Mouse (Mus musculus) midbrain, embryonic 13.5 days (tissue): ENCODE results near the gene Lactb. TPM values are rescaled to one million over a fixed set of nuclear protein-coding genes. Genes with fewer than 3 reads are reported as not detected.
"Not testable (repeated sequence)": the region's sequence is repeated elsewhere in the genome, so short reads cannot be mapped to it uniquely, and the experiment has no call there.

Experiments
- ATAC-seq: fragments of 200-750 bp; cut with Nextera tagmentation; 2 replicates; pipeline ENCODE4 v1.8.0; 2017; ENCODE audit warnings: mild to moderate bottlenecking, moderate TSS enrichment, moderate library complexity
- H3K27ac ChIP-seq: fragments of 300-500 bp; sonication (generic); 2 replicates; pipeline ENCODE4 v1.5.1; 2015; ENCODE audit warnings: inconsistent platforms, mild to moderate bottlenecking, moderate library complexity
- H3K27me3 ChIP-seq: fragments of 300-500 bp; sonication (generic); 2 replicates; pipeline ENCODE4 v1.6.1; 2015; ENCODE audit warnings: mild to moderate bottlenecking, inconsistent platforms
- H3K36me3 ChIP-seq: fragments of 300-500 bp; sonication (generic); 2 replicates; pipeline ENCODE4 v1.6.1; 2015; ENCODE audit warnings: mild to moderate bottlenecking, inconsistent platforms
- H3K4me1 ChIP-seq: fragments of 300-500 bp; sonication (generic); replicated peaks from 2 replicates; pipeline ENCODE4 v1.6.1; 2015; ENCODE audit warnings: inconsistent platforms
- H3K4me2 ChIP-seq: fragments of 300-500 bp; sonication (generic); replicated peaks from 2 replicates; pipeline ENCODE4 v1.6.1; 2015; ENCODE audit warnings: moderate library complexity, mild to moderate bottlenecking, inconsistent platforms
- H3K4me3 ChIP-seq: fragments of 300-500 bp; sonication (generic); replicated peaks from 2 replicates; pipeline ENCODE4 v1.5.1; 2015; ENCODE audit warnings: mild to moderate bottlenecking, inconsistent platforms
- H3K9ac ChIP-seq: fragments of 300-500 bp; sonication (generic); replicated peaks from 2 replicates; pipeline ENCODE4 v1.6.1; 2015; ENCODE audit warnings: mild to moderate bottlenecking, inconsistent platforms
- H3K9me3 ChIP-seq: fragments of 300-500 bp; sonication (generic); 2 replicates; pipeline ENCODE4 v1.6.1; 2016; ENCODE audit warnings: mild to moderate bottlenecking, inconsistent platforms
- WGBS: fragments of 180-500 bp; shearing (Covaris S2); methylation state at CpG from one replicate; pipeline ENCODE4 v1.1.7; 2015; 5-methylcytosine and 5-hydroxymethylcytosine counted together
- polyA plus RNA-seq: library from polyadenylated mRNA; unstranded; fragments of >200 nt; fragmentation: Nextera tagmentation; extraction: Ambion mirVana; gene quantifications from 2 replicates; pipeline ENCODE4 v1.2.1, GENCODE M21; 2015

The Lactb gene
- polyA plus RNA-seq, 1 experiment from 2014 or later = 10.8 TPM

GRCm38 (mm10) chr9:66917216-66917891 is 57.9 kb downstream of the Lactb start:
- no peaks in the 10 kb centered on the region for H3K27me3 ChIP-seq
- H3K36me3 ChIP-seq = no peaks in the 10 kb centered on the region; the same call in 1 of the 2 replicates
- no peak for ATAC-seq
- H3K4me3 ChIP-seq = no peak overlapping the region
- no peak overlapping the region for H3K27ac ChIP-seq
- no peaks in the 10 kb centered on the region for H3K9me3 ChIP-seq
- H3K9ac ChIP-seq = no peak overlapping the region
- H3K4me1 ChIP-seq = peaks cover 43% of the 10 kb centered on the region
- 0 out of 2 replicates have a peak overlapping the region, but pooled peaks have one; percentile 84 for H3K4me2 ChIP-seq
- WGBS = 94% methylated on average over 8 of the region's 8 CpGs

- Histone ChIP-seq H3K36me3 (no peaks in the 10 kb centered on the region; the same call in 1 of the 2 replicates), H3K27ac (no peak overlapping the region), H3K4me2 (no peak overlapping the region), H3K27me3 (no peaks in the 10 kb centered on the region), H3K4me1 (peaks cover 49% of the 10 kb centered on the region), H3K4me3 (no peak overlapping the region), H3K9me3 (no peaks in the 10 kb centered on the region), H3K9ac (no peak overlapping the region)
- ATAC-seq = no peak
- WGBS = 91% methylated on average over 9 of the region's 9 CpGs
These were observed 59.2 kb downstream of the Lactb start for GRCm38 (mm10) chr9:66915869-66916785.

DNA sequence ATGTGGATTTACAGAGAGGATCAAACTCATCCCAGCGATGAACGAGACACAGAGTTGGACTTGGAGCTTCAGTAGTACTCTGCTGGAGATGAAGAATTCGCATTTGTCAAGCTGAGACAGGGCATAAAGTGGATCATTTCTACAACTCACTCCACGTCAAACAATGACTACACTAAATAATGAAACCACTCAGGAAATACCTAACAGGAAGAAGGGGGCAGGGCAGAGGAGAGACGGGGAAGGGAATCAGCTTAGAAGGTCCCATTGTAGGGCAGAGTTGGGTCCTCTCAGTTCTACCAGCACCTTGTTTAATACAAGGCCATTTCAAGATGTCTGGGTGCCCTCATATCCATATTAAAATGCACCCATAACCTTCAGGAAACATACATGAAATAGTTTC is 59.9 kb downstream of the Lactb start:
- H3K36me3 ChIP-seq = no peaks in the 10 kb centered on the region; the same call in 1 of the 2 replicates
- no peaks in the 10 kb centered on the region for H3K9me3 ChIP-seq
- H3K4me1 ChIP-seq = peaks cover 49% of the 10 kb centered on the region
- 89% methylated on average over 5 of the region's 5 CpGs for WGBS
- H3K9ac ChIP-seq = no peak overlapping the region
- H3K4me3 ChIP-seq = no peak overlapping the region
- no peak for ATAC-seq
- H3K4me2 ChIP-seq = no peak overlapping the region
- no peaks in the 10 kb centered on the region for H3K27me3 ChIP-seq
- no peak overlapping the region for H3K27ac ChIP-seq

- Histone ChIP-seq H3K27ac (no peak overlapping the region), H3K36me3 (no peaks in the 10 kb centered on the region; the same call in 1 of the 2 replicates), H3K4me1 (peaks cover 46% of the 10 kb centered on the region), H3K27me3 (no peaks in the 10 kb centered on the region), H3K4me3 (no peak overlapping the region), H3K9me3 (no peaks in the 10 kb centered on the region), H3K4me2 (no peak overlapping the region), H3K9ac (no peak overlapping the region)
- no peak for ATAC-seq
- WGBS = 97% methylated on average over 3 of the region's 3 CpGs
These were observed 60.7 kb downstream of the Lactb start for GRCm38 (mm10) chr9:66914540-66914939.

- not testable (repeated sequence) for H3K27me3 ChIP-seq, H3K27ac ChIP-seq
- peaks cover 41% of the 10 kb centered on the region for H3K4me1 ChIP-seq
These were observed 61.9 kb downstream of the Lactb start for GRCm38 (mm10) chr9:66913254-66913934.

GRCm38 (mm10) chr9:66912304-66912703 is 63.0 kb downstream of the Lactb start:
- Histone ChIP-seq H3K4me3 (no peak overlapping the region), H3K4me2 (no peak overlapping the region), H3K36me3 (no peaks in the 10 kb centered on the region; the same call in 1 of the 2 replicates), H3K4me1 (peaks cover 32% of the 10 kb centered on the region), H3K27me3 (no peaks in the 10 kb centered on the region), H3K27ac (peak overlapping the region; percentile 39; the same call in 1 of the 2 replicates), H3K9ac (peak overlapping the region; percentile 32; the same call in 1 of the 2 replicates), H3K9me3 (no peaks in the 10 kb centered on the region)
- no peak for ATAC-seq

More at GRCm38 (mm10) chr9:66913254-66913934, 61.9 kb downstream of the Lactb start:
- H3K36me3 ChIP-seq, H3K9ac ChIP-seq, ATAC-seq, H3K4me2 ChIP-seq, H3K4me3 ChIP-seq, H3K9me3 ChIP-seq: not testable (repeated sequence)
- WGBS = 97% methylated on average over 5 of the region's 5 CpGs

DNA sequence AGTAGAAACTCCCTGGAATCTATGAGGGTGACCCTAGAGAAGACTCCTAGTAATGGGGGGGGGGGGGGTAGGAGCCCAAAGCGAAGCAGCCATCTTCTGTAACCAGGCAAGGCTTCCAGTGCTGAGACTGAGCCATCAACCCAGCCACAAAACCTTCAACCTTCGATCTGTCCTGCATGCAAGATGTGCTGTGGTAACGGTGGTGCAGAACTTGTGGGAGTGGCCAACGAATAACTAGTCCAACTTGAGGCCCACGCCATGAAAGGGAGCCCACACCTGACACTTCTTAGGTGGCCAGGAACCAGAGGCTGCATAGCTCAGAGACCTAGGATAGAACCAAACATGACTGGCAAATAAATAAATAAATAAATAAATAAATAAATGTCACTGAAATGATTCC is 64.6 kb downstream of the Lactb start:
- Histone ChIP-seq H3K9me3 (no peaks in the 10 kb centered on the region), H3K4me1 (peaks cover 23% of the 10 kb centered on the region), H3K9ac (no peak overlapping the region), H3K36me3 (no peaks in the 10 kb centered on the region; the same call in 1 of the 2 replicates), H3K27ac (no peak overlapping the region), H3K4me2 (no peak overlapping the region), H3K4me3 (no peak overlapping the region), H3K27me3 (no peaks in the 10 kb centered on the region)
- 90% methylated on average over 5 of the region's 5 CpGs for WGBS
- no peak for ATAC-seq

DNA sequence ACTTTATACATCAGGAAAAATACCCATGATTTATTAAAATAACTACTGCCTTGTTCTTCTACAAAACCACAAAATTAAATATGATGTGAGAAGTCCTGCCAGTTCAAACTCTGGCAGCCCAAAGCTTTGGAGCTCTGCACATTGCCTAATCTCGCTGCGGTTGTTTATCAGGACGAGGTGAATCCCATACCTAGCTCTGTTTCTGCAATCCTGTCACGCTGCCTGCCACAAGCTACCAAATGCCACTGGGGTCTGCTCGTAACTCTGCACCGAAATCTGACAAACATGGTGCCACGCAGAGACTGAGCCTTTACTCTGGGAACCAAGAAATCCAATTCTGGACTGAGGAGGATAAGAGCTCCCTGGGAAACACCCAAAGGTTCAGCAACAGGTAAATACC is 65.4 kb downstream of the Lactb start:
- H3K9me3 ChIP-seq = no peaks in the 10 kb centered on the region
- H3K9ac ChIP-seq = no peak overlapping the region
- no peak overlapping the region for H3K4me3 ChIP-seq
- H3K36me3 ChIP-seq = no peaks in the 10 kb centered on the region; the same call in 1 of the 2 replicates
- H3K4me2 ChIP-seq = no peak overlapping the region
- peaks cover 18% of the 10 kb centered on the region for H3K4me1 ChIP-seq
- ATAC-seq = no peak
- no peaks in the 10 kb centered on the region for H3K27me3 ChIP-seq
- H3K27ac ChIP-seq = no peak overlapping the region
- 86% methylated on average over 7 of the region's 7 CpGs for WGBS

DNA sequence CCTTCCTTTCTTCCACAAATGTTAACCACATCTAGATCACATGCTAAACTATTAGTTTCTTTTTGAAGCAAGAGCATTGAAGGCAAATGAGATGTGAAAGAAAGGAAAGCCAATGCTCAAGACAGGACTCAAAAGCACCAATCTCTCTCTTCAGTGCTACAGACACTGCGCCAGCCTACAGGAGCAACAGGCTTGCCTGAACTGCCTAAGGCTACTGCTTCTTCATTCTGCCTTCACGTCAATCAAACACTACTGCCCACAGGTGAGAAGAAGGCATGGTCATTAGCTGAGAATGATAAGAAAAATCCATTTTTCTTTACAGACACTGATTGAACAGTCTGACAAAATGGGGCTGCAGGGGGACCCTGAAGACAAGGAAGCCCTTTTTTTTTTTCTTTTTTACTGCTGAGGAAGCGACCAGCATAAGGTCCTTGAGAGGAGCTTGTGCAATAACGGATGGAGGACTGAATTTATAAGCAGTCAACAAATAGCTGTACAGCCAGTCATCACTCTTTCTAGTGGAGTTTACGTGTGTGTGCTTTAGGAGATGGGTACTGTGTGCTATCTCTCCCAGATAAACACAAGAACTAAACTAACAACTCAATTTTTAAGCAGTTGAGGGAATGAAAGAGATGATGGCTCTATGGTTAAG is 67.4 kb downstream of the Lactb start:
- Histone ChIP-seq H3K9me3 (no peaks in the 10 kb centered on the region), H3K36me3 (no peaks in the 10 kb centered on the region), H3K4me2 (no peak overlapping the region), H3K27ac (no peak overlapping the region), H3K27me3 (no peaks in the 10 kb centered on the region), H3K4me3 (no peak overlapping the region), H3K4me1 (peaks cover 18% of the 10 kb centered on the region), H3K9ac (no peak overlapping the region)
- ATAC-seq = no peak
- WGBS = 89% methylated on average over 5 of the region's 5 CpGs

DNA sequence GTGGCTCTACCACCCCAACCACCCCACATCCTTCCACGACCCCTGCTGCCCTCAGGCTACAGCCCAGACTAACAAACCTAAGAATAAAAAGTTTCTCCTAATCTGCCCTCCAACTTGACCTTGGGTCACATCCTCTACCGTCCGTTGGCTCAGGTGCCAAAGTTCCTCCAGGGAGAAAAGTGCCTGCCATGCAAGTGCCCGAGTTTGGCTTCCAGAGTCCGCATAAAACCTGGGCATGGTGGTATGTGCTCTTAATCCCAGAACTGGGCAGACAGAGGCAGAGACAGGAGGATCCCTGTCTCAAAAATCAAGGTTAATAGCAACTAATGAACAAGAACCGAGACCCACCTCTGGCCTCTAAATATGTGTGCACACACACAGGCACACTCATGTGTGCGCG is 68.2 kb downstream of the Lactb start:
- H3K9ac ChIP-seq = no peak overlapping the region
- H3K27ac ChIP-seq = no peak overlapping the region
- H3K9me3 ChIP-seq = no peaks in the 10 kb centered on the region
- H3K4me1 ChIP-seq = peaks cover 11% of the 10 kb centered on the region
- H3K4me3 ChIP-seq = no peak overlapping the region
- 95% methylated on average over 8 of the region's 8 CpGs for WGBS
- no peaks in the 10 kb centered on the region for H3K36me3 ChIP-seq
- H3K27me3 ChIP-seq = no peaks in the 10 kb centered on the region
- no peak overlapping the region for H3K4me2 ChIP-seq
- no peak for ATAC-seq

DNA sequence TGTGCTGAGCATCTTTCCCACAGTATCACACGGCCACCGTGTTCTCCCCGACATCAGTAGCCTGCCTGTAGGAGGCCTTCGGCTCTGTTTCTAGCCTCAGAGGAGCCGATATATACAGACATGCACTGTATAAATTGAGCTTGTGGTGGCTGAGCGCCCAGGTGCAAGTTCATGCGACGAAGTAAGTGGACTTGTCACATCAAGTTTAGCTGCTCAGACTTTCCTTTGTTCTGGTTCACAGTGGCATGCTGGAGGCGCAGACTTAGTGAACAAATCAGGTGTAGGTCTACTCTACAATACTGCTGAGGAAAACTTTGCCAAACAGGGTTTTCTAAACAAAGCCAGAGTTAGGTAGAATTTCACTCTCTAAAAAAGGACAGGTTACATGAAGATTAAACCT is 69.3 kb downstream of the Lactb start:
- H3K4me1 ChIP-seq = peaks cover 7% of the 10 kb centered on the region
- H3K27ac ChIP-seq = no peak overlapping the region
- WGBS = 79% methylated on average over 9 of the region's 9 CpGs
- no peaks in the 10 kb centered on the region for H3K36me3 ChIP-seq
- no peak overlapping the region for H3K4me2 ChIP-seq
- H3K9me3 ChIP-seq = no peaks in the 10 kb centered on the region
- H3K4me3 ChIP-seq = no peak overlapping the region
- no peaks in the 10 kb centered on the region for H3K27me3 ChIP-seq
- no peak overlapping the region for H3K9ac ChIP-seq
- no peak for ATAC-seq
